Mouse (Mus musculus) adrenal gland, adult 18-20 months (tissue): ENCODE data around the gene Slc17a2. TPM values are rescaled to one million over a fixed set of nuclear protein-coding genes. Genes with fewer than 3 reads are reported as not detected.

Experiments used
- DNase-seq, 2 experiments: peaks; one replicate each; pipeline ENCODE4 v3.0.0; 2021 to 2022; ENCODE audit warnings: low spot score in 2 of 2
- total RNA-seq, 2 experiments: library from RNA; stranded (reverse); gene quantifications; 1 replicate in 1 of 2; 2 replicates in 1 of 2; pipeline ENCODE4 v1.2.3; 2021

The Slc17a2 gene
- total RNA-seq, 2 experiments from 2014 or later: not detected

GRCm38 (mm10) chr13:23779025-23779424 is 27.8 kb upstream of the Slc17a2 start:
- no peak for DNase-seq

DNA sequence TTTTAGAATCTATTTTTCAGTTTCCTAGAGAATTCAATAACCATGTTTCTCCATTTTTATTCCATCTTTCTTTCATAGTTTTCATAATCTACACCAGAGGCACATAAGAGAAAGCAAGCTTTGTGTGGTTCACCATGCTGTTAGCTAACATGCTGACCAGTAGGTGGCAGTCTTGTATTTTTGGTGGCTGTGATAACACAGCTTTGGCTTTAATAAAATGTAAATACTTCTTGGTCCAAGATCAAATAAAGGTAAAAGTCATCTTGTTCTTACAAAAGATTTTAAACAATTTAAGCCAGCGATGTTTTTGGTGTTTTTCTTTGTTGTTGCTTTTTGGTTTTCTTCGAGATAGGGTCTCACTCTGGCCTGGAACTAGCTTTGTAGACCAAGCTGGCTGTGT is 14.3 kb upstream of the Slc17a2 start:
- DNase-seq: peak; percentile 22 to 40

DNA sequence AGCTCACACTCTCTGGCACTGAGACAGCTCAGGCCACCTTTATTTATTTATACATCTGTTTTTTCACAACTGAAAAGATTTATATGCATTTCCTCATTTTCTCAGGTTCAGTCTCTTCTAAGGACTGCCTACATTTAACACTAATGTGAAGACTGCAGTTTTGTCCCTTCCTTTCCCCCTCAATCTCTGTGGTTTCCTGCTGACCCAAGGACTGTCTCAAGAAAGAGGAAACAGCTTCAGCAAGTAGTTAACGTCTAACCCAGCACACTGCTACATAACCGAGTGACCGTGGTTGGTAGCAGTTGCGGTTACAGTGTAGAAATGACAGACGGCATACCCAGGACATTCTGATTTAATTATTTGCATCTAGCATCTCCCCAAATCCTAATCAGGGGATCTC is 7.4 kb upstream of the Slc17a2 start:
- DNase-seq: no peak

DNA sequence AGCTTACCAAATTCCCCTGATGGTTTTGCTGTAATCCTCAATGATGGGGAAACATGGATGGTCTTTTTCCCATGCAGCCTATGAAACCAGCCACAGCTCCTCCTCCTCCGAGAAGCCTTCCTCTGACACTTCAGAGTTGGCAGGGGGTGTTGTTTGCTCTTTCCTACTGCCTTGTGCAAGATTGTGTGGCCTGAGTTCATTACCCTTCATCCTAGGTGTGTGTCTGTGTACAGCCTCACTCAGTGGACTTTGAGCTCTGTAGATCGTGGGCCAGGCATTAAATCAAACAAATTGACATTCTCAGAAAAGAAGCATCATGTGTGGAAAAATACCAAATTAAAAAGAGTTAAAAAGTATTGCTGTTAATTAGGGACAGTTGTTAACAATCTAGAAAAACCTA is 2.3 kb upstream of the Slc17a2 start:
- no peak for DNase-seq

- no peak for DNase-seq
Observed at GRCm38 (mm10) chr13:23816148-23816547, 9.4 kb downstream of the Slc17a2 start.

DNA sequence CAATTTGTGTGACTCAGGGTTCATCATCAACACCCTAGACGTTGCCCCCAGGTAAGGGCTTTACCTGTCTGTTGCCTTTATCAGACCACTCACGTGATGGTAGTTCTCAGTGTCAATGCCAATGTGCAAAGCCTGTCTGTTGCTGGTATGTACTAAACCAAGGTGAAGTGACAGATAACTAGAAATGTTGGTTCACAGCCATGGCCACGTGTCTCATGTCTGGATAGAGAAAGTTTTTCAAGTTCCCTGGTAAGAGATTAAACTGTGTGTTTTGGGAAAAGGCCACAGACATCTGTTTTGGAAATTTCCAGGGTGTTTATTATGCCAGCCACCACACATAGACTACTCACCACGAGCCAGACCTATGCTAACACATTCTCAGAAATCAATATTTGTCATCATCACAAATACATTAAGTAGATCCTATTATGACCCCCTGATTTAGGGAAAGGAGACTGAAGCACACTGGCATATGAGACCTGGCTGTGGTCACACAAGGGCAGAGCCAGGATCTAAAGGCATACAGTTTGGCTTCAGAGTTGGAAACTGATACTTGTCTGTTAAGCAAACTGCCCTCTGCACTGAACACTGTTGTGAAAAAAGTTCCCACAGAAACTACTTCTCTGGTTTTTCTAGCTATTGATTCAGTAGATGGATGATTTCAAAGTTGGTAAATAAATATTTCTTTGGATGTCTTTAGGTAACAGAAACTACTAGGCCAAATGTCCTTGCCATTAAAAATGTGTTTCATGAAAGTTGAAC is 13.6 kb downstream of the Slc17a2 start:
- no peak for DNase-seq

DNA sequence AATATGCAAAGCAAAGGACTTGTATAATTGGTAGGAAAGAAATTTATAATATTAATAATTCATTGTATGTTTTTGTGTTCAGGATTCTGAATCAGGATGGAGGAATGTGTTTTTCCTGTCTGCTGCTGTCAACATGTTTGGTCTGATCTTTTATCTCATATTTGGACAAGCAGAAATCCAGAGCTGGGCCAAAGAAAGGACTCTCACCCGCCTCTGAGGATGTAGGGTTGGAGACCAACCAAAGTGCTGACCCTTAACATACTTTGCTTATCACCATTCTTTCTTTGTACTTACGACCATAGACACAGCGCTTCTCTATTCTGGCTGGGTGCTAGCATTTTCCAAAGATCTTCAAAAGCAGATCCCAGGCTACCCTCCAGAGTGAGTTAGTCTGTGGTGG is 15.4 kb downstream of the Slc17a2 start:
- DNase-seq: no peak

GRCm38 (mm10) chr13:23826606-23827005 is 19.8 kb downstream of the Slc17a2 start:
- no peak for DNase-seq

- DNase-seq: no peak
Observed at GRCm38 (mm10) chr13:23833053-23833452, 26.3 kb downstream of the Slc17a2 start.

DNA sequence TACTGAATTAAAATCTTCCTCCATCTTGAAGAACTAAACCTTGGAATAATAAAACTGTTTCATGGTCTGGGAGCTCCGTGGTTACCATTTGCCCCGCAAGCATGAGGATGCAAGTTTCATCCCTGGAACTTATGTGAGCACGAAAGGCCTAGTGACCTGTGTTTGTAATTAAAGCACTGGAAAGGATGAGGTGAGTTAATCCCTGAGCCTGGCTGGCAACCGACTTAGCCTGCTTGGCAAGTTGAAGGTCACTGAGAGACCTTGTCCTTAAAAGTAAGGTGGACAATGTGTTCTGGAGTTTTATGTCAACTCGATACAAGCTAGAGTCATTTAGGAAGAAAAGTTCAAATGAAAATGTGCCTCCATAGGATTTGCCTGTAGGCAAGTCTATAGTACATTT is 28.0 kb downstream of the Slc17a2 start:
- no peak for DNase-seq

- peak in 1 of 2 experiments; percentile 20 for DNase-seq
Observed at GRCm38 (mm10) chr13:23836630-23837029, 29.8 kb downstream of the Slc17a2 start.

DNA sequence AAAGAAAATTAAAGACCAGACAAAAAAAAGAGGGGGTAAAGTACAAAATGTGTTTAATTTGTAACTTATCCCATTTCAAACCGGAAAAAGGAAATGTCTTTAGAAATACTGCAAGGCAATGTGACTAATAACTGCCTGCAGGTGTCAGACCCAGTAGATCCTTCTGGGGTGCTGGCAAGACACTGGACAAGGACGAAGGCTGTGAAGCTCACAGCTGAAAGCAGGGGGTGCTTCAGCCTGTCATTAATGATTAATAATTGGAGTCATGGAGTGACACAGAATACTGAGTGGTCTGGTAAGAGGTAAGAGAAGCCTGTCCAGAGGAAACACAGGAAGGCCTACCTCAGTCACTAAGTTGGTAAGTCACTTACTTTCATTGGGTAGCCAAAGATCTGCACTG is 32.5 kb downstream of the Slc17a2 start, which contains the start of gene Slc17a3:
TSS of gene Slc17a3 (plus strand) at position 127 of the 400 bp plus-strand sequence.
- DNase-seq: no peak

- DNase-seq: no peak
Observed at GRCm38 (mm10) chr13:23845851-23846250, 39.1 kb downstream of the Slc17a2 start.

GRCm38 (mm10) chr13:23849299-23849698 is 42.5 kb downstream of the Slc17a2 start:
- no peak for DNase-seq

DNA sequence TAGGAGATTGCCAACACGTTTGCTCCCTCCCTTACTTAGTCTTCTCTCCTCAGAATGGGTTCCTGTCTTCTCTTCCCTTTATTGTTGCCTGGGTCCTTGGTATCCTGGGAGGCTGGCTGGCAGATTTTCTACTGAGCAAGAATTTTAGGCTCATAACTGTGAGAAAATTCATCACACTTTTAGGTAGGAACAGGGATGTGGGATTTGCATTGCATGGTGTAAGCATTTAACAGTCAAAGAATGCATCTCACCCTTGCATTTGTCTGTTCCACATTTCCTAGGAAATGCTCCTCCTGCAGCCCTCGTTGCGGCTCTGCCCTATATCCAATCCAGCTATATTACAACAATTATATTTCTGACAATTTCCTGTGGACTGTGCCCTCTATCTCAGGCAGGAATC is 49.6 kb downstream of the Slc17a2 start:
- no peak for DNase-seq

- DNase-seq: no peak
Observed at GRCm38 (mm10) chr13:23861815-23862214, 55.0 kb downstream of the Slc17a2 start.

GRCm38 (mm10) chr13:23864711-23865110 is 57.9 kb downstream of the Slc17a2 start:
- DNase-seq: no peak

DNA sequence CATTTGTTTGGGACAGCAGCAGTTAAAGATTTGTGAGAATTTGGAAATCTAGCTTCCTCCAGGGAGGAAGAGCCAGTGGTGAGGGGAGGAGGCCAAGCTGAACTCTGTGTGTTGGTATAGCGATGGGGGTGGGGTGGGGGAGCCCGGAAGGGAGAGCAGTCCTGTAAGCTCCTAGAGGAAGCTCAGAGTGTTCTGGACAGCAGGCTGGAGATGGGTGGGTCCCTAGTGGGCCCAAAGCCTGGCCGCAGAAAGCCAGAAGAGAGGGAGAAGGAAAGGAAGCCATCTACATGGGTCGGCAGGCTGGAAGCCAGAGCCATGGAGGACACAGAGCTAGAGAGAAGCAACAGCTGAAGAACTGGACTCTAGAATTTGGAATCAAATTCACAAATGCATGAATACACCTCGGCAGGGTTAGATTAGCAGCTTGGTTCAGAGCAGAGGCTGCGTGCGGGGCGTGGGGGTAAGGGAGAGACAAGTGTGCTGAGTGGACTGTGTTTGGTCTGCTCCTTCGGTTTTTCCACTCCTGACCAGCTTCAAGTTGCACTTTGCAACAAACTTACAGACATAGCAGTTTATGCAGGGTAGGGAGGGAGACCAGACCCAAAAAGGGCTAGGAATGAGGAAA is 59.4 kb downstream of the Slc17a2 start:
- DNase-seq: no peak

DNA sequence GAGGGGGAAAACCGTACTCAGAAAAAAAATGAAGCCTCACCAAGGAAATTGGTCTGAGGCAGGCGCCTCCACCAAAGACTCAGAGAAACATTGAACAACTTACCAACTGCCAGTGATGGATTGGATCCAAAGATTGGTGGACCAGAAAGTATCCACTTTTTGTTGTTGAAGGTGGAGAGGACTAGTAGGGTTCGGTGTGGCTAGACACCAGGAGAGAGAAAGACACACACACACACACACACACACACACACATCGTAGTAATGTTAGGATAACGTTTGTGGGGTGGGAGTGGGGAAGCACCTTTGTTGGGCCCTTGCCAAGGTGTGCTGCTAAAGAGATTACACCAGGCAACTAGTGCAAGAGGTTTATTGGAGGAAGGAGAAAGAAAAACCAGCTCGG is 60.2 kb downstream of the Slc17a2 start:
- DNase-seq: no peak

DNA sequence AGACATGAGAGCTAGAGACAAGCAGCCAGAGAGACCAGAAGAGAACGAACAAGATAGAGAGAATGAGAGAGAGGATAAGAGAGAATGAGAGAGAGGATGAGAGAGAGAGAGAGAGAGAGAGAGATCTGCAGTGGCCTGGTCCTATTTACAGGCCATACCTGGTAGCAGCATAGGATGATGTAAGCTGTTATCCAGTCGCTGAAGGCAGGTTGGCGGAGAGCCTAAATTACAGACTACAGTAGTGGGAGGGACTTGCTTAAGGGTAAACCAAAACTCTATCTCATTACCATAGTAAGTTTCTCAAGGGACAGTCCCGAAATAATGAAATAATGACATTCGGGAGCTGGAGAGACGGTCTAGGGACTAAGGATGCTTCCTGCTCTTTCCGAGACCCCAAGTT is 60.6 kb downstream of the Slc17a2 start, which contains the start of gene Slc17a1:
TSS of gene Slc17a1 (plus strand) at position 346 of the 400 bp plus-strand sequence.
- DNase-seq: no peak

GRCm38 (mm10) chr13:23868790-23869533 is 62.2 kb downstream of the Slc17a2 start:
- DNase-seq: no peak

GRCm38 (mm10) chr13:23869996-23870395 is 63.2 kb downstream of the Slc17a2 start:
- no peak for DNase-seq
